20 mouse cellular contexts compared by ENCODE assay signal in the genomic region with DNA sequence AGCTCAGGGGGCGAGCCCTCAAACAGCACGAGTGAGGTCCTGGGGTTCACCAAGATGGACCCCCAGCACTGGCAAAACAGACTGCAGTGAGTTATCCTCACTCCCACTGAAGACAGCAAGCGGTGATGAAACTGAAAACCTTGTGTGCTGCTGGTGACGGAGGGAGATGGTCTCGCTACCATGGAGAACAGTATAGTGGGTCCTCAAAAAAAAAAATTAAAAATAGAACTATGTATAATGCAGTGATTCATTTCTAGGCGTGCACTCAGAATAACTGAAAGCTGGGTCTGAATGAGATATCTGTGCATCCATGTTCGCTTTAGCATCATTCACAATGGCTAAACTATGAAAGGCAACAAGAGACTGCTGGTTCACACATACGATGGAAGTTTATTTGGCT. TPM values are rescaled to one million over a fixed set of nuclear protein-coding genes. Genes with fewer than 3 reads are reported as not detected.
"Had no signal": no experiment of that assay in that cellular context is flagged by ENCODE, and none has a peak within 500 bp of the region (broad histone marks: within the 10 kb centered on the region; RNA-seq: fewer than 3 reads in every experiment).

No protein-coding gene starts in this region.

- ATAC-seq: hindbrain, embryonic 16.5 days; inflammation-experienced regulatory T-cells, adult 6 months; intestine, embryonic 15.5 days; intestine, postnatal 0 days had no signal

- DNase-seq: gastrocnemius, adult 2 months; gastrocnemius, postnatal 10 days; gastrocnemius, postnatal 25 days; heart, adult 18-20 months; heart, postnatal 10 days; heart, postnatal 4 days; kidney, adult 18-20 months; kidney, adult 8-10 months; kidney, postnatal 10 days; kidney, postnatal 25 days; kidney, postnatal 4 days; liver; liver, embryonic 13.5 days had no signal

RNA-seq across cellular contexts. Expression of gene Prmt8, which starts 20.5 kb away (rescaled TPM):
- total RNA-seq: gastrocnemius, adult 2 months; gastrocnemius, postnatal 25 days; granulocyte monocyte progenitor cell, adult 5-6 weeks; heart, adult 18-20 months; heart, adult 8-10 months; heart, postnatal 10 days; heart, postnatal 25 days had no signal
